In genomic region chr14:100362786-100363185, GRCm38 (mm10) we compare ENCODE assay signal across 26 mouse cellular contexts.
DNase-seq lines count a peak whose midpoint lies in the region; ATAC-seq and TF ChIP-seq lines count a peak whose summit lies in the region.
"Had no signal": no experiment of that assay in that cellular context is flagged by ENCODE, and none has a peak within 500 bp of the region (broad histone marks: within the 10 kb centered on the region; RNA-seq: fewer than 3 reads in every experiment).

No protein-coding gene starts in this region.

- TF ChIP-seq CTCF in kidney, adult 2 months (conservative IDR thresholded peaks at IDR 0.05; ENCODE audit: insufficient read depth, insufficient read length, low read depth, low read length): no peak
- no peak for TF ChIP-seq CTCF in thymus, adult 2 months (IDR thresholded peaks at IDR 0.05; ENCODE audit: borderline replicate concordance, control insufficient read depth, extremely low read depth, insufficient read depth, low read length, poor library complexity)

- peak; percentile 61 for DNase-seq in kidney, adult 2 months
- peak; percentile 37 for DNase-seq in midbrain, embryonic 11.5 days (ENCODE audit: low spot score, missing footprints)
- peak; percentile 50 to 51 for DNase-seq in kidney, postnatal 36 days
- DNase-seq in thymus, adult 2 months: no peak
- DNase-seq in layer of hippocampus, postnatal 36 days: no peak
- DNase-seq: cerebellum, adult 8-10 months; cerebellum, postnatal 25 days; gastrocnemius, adult 2 months; gastrocnemius, postnatal 36 days; heart, adult 18-20 months; heart, postnatal 4 days; liver, embryonic 13.5 days; lung, adult 2 months; right cerebral cortex, postnatal 25 days; spleen, adult 18-20 months; thymus, adult 18-20 months; thymus, postnatal 36 days had no signal

- H3K27me3 ChIP-seq in kidney, adult 2 months (replicated peaks; ENCODE audit: control insufficient read depth, insufficient read depth, low read length): no peaks in the 10 kb centered on the region
- H3K27me3 ChIP-seq in kidney, embryonic 16.5 days (ENCODE audit: insufficient read depth, low read length): no peaks in the 10 kb centered on the region
- H3K27me3 ChIP-seq in midbrain, embryonic 11.5 days (ENCODE audit: control insufficient read depth, insufficient read depth, low read length): no peaks in the 10 kb centered on the region
- H3K27me3 ChIP-seq in midbrain, embryonic 13.5 days: no peaks in the 10 kb centered on the region
- H3K27me3 ChIP-seq in thymus, adult 2 months (ENCODE audit: control insufficient read depth, insufficient read depth, low read length): no peaks in the 10 kb centered on the region
- H3K27me3 ChIP-seq: embryonic facial prominence, embryonic 12.5 days; liver, embryonic 13.5 days; Patski had no signal

- H3K4me1 ChIP-seq in kidney, adult 2 months (ENCODE audit: control insufficient read depth, insufficient read depth, low read length): no peaks in the 10 kb centered on the region
- peaks cover 3% of the 10 kb centered on the region; the same call in 1 of the 2 replicates for H3K4me1 ChIP-seq in kidney, embryonic 16.5 days (ENCODE audit: insufficient read depth, low read length)
- H3K4me1 ChIP-seq in midbrain, embryonic 11.5 days (ENCODE audit: control insufficient read depth, insufficient read depth, low read length): no peaks in the 10 kb centered on the region
- no peaks in the 10 kb centered on the region for H3K4me1 ChIP-seq in midbrain, embryonic 13.5 days (replicated peaks)
- no peaks in the 10 kb centered on the region for H3K4me1 ChIP-seq in thymus, adult 2 months (replicated peaks; ENCODE audit: control insufficient read depth, insufficient read depth, low read length)
- H3K4me1 ChIP-seq: hindbrain, embryonic 13.5 days; liver, embryonic 13.5 days had no signal

- TF ChIP-seq POLR2A in kidney, adult 2 months (IDR thresholded peaks at IDR 0.05; ENCODE audit: low read depth, low read length): no peak
- TF ChIP-seq POLR2A in thymus, adult 2 months (IDR thresholded peaks at IDR 0.05; ENCODE audit: control insufficient read depth, extremely low read depth, insufficient read depth, low read length, poor library complexity): no peak

- WGBS in kidney, adult 2 months: 32% methylated on average over 3 of the region's 3 CpGs
- WGBS in kidney, embryonic 16.5 days: 54% methylated on average over 3 of the region's 3 CpGs
- WGBS in midbrain, embryonic 11.5 days: 59% methylated on average over 3 of the region's 3 CpGs
- WGBS in midbrain, embryonic 13.5 days: 56% methylated on average over 3 of the region's 3 CpGs
- WGBS in thymus, adult 2 months: 93% methylated on average over 3 of the region's 3 CpGs

- H3K9me3 ChIP-seq in kidney, embryonic 16.5 days (ENCODE audit: low read length): no peaks in the 10 kb centered on the region
- H3K9me3 ChIP-seq in midbrain, embryonic 11.5 days (ENCODE audit: control insufficient read depth, low read length): no peaks in the 10 kb centered on the region
- H3K9me3 ChIP-seq in midbrain, embryonic 13.5 days: no peaks in the 10 kb centered on the region
- H3K9me3 ChIP-seq: embryonic facial prominence, embryonic 12.5 days; hindbrain, embryonic 13.5 days; liver, embryonic 13.5 days had no signal

- H3K4me2 ChIP-seq in kidney, embryonic 16.5 days (replicated peaks; ENCODE audit: low read depth, low read length): no peak overlapping the region
- no peak overlapping the region for H3K4me2 ChIP-seq in midbrain, embryonic 11.5 days
- no peak overlapping the region for H3K4me2 ChIP-seq in midbrain, embryonic 13.5 days (replicated peaks)
- H3K4me2 ChIP-seq: embryonic facial prominence, embryonic 12.5 days; heart, embryonic 11.5 days; hindbrain, embryonic 13.5 days; liver, embryonic 13.5 days had no signal

- no peak overlapping the region for H3K4me3 ChIP-seq in kidney, adult 2 months (ENCODE audit: insufficient read depth, low read depth, low read length)
- H3K4me3 ChIP-seq in kidney, embryonic 16.5 days (ENCODE audit: low read length): no peak overlapping the region
- H3K4me3 ChIP-seq in midbrain, embryonic 11.5 days (ENCODE audit: low read depth, low read length): no peak overlapping the region
- no peak overlapping the region for H3K4me3 ChIP-seq in midbrain, embryonic 13.5 days (replicated peaks)
- H3K4me3 ChIP-seq in thymus, adult 2 months (ENCODE audit: control insufficient read depth, insufficient read depth, low read length): no peak overlapping the region
- H3K4me3 ChIP-seq: embryonic facial prominence, embryonic 12.5 days; gastrocnemius, adult 2 months; hindbrain, embryonic 13.5 days; liver, embryonic 13.5 days had no signal

- no peak overlapping the region for H3K9ac ChIP-seq in kidney, embryonic 16.5 days (replicated peaks; ENCODE audit: low read length)
- H3K9ac ChIP-seq in midbrain, embryonic 11.5 days (ENCODE audit: low read length): no peak overlapping the region
- no peak overlapping the region for H3K9ac ChIP-seq in midbrain, embryonic 13.5 days (replicated peaks)
- H3K9ac ChIP-seq: embryonic facial prominence, embryonic 12.5 days; hindbrain, embryonic 13.5 days; liver, embryonic 13.5 days had no signal

- H3K27ac ChIP-seq in kidney, adult 2 months (ENCODE audit: insufficient read depth, low read depth, low read length): no peak overlapping the region
- no peak overlapping the region for H3K27ac ChIP-seq in kidney, embryonic 16.5 days (ENCODE audit: low read length)
- H3K27ac ChIP-seq in midbrain, embryonic 11.5 days (ENCODE audit: low read depth, low read length): no peak overlapping the region
- no peak overlapping the region for H3K27ac ChIP-seq in midbrain, embryonic 13.5 days
- no peak overlapping the region for H3K27ac ChIP-seq in thymus, adult 2 months (ENCODE audit: control insufficient read depth, insufficient read depth, low read length)
- H3K27ac ChIP-seq: gastrocnemius, adult 2 months; hindbrain, embryonic 13.5 days; liver, embryonic 13.5 days had no signal

- no peak for ATAC-seq in kidney, embryonic 16.5 days (ENCODE audit: low FRiP score, low TSS enrichment)
- no peak for ATAC-seq in midbrain, embryonic 11.5 days (ENCODE audit: low FRiP score)
- no peak for ATAC-seq in midbrain, embryonic 13.5 days
- ATAC-seq: forebrain, embryonic 14.5 days; intestine, embryonic 16.5 days; midbrain, embryonic 16.5 days; Patski had no signal

- H3K36me3 ChIP-seq in kidney, adult 2 months (ENCODE audit: control insufficient read depth, insufficient read depth, low read length): no peaks in the 10 kb centered on the region
- H3K36me3 ChIP-seq in kidney, embryonic 16.5 days (ENCODE audit: insufficient read depth, low read length): no peaks in the 10 kb centered on the region
- H3K36me3 ChIP-seq in midbrain, embryonic 11.5 days (ENCODE audit: control insufficient read depth, insufficient read depth, low read length): no peaks in the 10 kb centered on the region
- no peaks in the 10 kb centered on the region for H3K36me3 ChIP-seq in midbrain, embryonic 13.5 days
- H3K36me3 ChIP-seq in thymus, adult 2 months (ENCODE audit: control insufficient read depth, insufficient read depth, low read length): no peaks in the 10 kb centered on the region
- H3K36me3 ChIP-seq: embryonic facial prominence, embryonic 12.5 days; hindbrain, embryonic 13.5 days; liver, embryonic 13.5 days had no signal

Comparison
In these comparisons a context has a peak if more than half of its experiments do, and no peak if none do; other contexts are left out.
1. DNase-seq: peak in kidney, adult 2 months (single experiment), midbrain, embryonic 11.5 days (single experiment) and kidney, postnatal 36 days (2 of 2); none in thymus, adult 2 months (single experiment) and layer of hippocampus, postnatal 36 days (0 of 2).